Mouse (Mus musculus): ENCODE results near the gene Elp4. TPM values are rescaled to one million over a fixed set of nuclear protein-coding genes. Genes with fewer than 3 reads are reported as not detected.

Elp4 gene
- polyA plus RNA-seq, 1 experiment: 2.3 TPM

DNA sequence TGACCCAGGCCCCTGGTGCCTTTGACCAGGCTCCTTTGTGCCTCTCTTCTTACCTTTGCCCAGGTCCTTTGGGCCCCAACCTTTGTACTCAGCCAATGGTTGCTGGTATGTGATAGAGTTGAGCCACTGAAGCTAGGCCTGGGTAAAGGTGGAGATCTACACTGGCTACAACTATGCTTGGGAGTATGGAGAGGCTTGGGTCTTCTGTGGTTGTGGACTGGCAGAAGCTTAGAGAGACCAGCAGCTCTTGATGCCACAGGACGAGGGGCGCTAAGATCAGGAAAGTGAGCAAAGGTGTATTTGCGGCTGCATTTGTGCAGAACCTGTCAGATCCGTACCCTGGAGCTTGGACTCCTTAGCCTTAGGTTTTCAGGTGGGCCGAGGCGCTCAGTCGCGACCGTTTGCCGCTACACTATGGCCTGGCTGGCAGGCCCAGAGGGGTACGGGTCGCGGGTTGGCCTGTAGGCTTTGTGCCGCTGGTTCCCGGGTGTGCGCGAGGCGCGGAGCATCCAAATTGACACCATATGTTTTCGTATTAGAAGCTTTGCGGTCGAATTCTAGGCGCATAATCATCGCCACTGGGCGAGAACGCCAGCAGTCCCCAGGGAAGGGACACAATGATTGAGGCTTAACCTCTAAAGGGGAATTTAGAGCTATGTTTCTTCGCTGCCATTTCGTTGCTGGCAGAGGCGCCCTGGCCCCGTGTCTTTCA, 223.2 kb downstream of the Elp4 start:
- 11% methylated on average over 30 of the region's 30 CpGs for WGBS
- no peak overlapping the region for H3K4me3 ChIP-seq (replicated peaks; ENCODE audit: extremely low read depth, low read depth, low read length)
- TF ChIP-seq CTCF (IDR thresholded peaks at IDR 0.05; ENCODE audit: insufficient read depth, low read length): no peak
- no peak for TF ChIP-seq POLR2A (IDR thresholded peaks at IDR 0.05; ENCODE audit: borderline replicate concordance, extremely low read depth, low read depth, low read length)
- H3K4me1 ChIP-seq (ENCODE audit: control insufficient read depth, insufficient read depth, low read length): peaks cover 4% of the 10 kb centered on the region; the same call in 1 of the 2 replicates
- DNase-seq: no peak

DNA sequence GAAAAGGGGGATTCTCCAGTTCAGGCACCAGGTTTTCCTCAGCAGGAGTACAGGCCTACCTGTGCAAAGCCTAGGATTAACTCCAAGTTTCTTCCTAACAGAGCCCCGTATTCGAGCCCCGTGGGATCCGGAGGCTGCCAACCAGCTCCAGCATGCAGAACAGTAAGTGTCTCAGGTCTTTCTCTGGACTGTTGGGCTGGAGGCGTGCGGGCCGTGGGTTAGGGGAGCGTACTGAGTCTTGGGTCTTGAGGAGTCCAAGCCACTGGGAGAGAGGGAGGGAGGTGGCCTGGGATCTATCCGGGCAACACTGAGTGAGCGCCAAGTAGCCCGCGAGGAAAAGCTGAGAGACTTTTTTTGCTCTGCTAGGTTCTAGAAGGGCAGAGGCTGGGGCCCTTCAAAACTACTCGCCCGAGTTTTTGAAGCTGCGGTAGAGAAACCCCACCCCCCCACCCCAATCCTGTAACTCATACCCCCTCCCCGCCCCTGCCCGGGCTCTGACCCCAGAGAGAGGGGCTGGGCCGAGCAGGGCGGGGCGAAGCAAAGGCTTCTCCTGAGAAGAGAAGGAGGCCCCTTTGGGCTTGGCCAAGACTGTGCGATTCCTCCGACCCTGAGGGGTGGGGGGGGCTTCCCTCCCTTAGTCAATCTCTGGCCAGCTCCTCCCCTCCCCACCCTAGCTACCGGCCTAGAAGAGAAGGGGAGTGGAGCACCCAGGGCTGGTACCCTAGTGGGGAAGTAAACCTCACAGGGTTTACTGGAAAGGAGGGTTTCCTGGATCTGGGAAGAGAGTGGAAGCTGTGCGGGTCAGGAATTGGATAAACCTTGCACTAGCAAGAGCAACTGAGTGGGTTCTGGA, 224.0 kb downstream of the Elp4 start:
- H3K4me1 ChIP-seq (ENCODE audit: control insufficient read depth, insufficient read depth, low read length): peaks cover 7% of the 10 kb centered on the region; the same call in 1 of the 2 replicates
- 4% methylated on average over 24 of the region's 24 CpGs for WGBS
- TF ChIP-seq POLR2A (IDR thresholded peaks at IDR 0.05; ENCODE audit: borderline replicate concordance, extremely low read depth, low read depth, low read length) (no peak), CTCF (IDR thresholded peaks at IDR 0.05; ENCODE audit: insufficient read depth, low read length) (no peak)

DNA sequence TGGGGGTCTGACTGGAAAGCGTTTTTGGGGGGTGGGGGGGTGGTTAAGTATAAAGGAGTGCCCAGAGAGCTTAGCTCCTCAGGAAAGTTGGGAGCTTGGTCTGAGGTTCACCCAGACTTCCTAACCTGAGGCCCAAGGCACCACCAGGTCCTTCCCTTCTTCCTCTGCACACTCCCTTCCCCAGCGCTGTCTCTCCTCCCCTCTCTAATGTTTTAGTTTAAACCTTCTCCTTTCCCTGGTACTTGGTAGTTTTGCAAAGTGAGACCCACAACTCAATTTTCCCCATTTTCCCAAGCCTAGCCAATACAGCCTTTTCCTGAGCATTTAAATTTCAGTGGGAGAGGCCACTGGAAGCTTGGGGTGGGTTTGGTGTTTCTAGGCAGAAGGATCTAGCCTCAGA, 225.0 kb downstream of the Elp4 start:
- WGBS: 11% methylated on average over 2 of the region's 2 CpGs
- H3K4me1 ChIP-seq (ENCODE audit: control insufficient read depth, insufficient read depth, low read length): peaks cover 9% of the 10 kb centered on the region
- DNase-seq: no peak
- TF ChIP-seq CTCF (IDR thresholded peaks at IDR 0.05; ENCODE audit: insufficient read depth, low read length) (no peak), POLR2A (IDR thresholded peaks at IDR 0.05; ENCODE audit: borderline replicate concordance, extremely low read depth, low read depth, low read length) (no peak)
- H3K4me3 ChIP-seq (replicated peaks; ENCODE audit: extremely low read depth, low read depth, low read length): no peak overlapping the region

More for the DNA sequence above, 224.0 kb downstream of the Elp4 start:
- H3K4me3 ChIP-seq (replicated peaks; ENCODE audit: extremely low read depth, low read depth, low read length): no peak overlapping the region
- DNase-seq: no peak

DNA sequence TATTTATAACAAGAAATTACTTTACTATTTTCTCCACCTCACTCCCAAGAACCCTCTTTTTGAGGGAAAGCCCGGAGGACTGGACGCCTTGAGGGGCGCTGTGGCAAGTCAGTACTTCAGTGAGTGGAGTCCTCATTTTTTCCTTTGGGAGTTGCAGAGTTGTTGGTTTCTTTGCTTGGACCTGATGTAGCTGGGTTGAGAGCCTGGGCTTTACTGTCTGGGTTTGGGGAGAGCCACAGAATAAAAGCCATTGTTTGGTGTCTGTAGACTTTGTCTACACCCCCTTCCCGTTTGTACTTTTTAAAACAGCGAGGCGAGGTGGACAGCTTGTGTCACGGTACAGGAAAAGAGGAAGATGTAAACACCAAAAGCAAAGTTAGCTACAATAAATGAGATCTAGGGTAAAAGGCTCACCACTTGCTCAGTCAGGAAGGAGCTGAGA, 225.5 kb downstream of the Elp4 start:
- no peak for TF ChIP-seq POLR2A (IDR thresholded peaks at IDR 0.05; ENCODE audit: borderline replicate concordance, extremely low read depth, low read depth, low read length)
- no peak for TF ChIP-seq CTCF (IDR thresholded peaks at IDR 0.05; ENCODE audit: insufficient read depth, low read length)
- H3K4me1 ChIP-seq (ENCODE audit: control insufficient read depth, insufficient read depth, low read length): peaks cover 9% of the 10 kb centered on the region
- 9% methylated on average over 7 of the region's 7 CpGs for WGBS
- H3K4me3 ChIP-seq (replicated peaks; ENCODE audit: extremely low read depth, low read depth, low read length): no peak overlapping the region
- no peak for DNase-seq

DNA sequence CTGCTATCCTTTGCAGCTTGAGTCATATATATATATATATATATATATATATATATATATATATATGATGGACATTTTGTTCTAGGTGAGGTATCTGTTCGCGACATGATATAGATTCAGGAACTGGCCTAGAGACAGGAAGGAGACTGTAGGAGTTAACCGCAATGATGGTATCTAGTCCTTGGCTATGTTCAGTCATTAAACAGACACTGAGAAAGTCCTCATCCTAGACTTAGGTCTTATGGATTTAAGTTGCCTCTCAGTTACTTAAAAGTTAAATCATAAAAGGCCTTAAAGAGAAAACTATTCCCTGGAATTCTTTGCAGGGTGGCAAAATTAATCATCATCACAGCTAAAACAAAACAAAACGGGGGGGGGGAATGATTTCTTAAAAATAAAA, 226.1 kb downstream of the Elp4 start:
- TF ChIP-seq POLR2A (IDR thresholded peaks at IDR 0.05; ENCODE audit: borderline replicate concordance, extremely low read depth, low read depth, low read length): no peak
- TF ChIP-seq CTCF (IDR thresholded peaks at IDR 0.05; ENCODE audit: insufficient read depth, low read length): no peak
- DNase-seq: no peak
- no peak overlapping the region for H3K4me3 ChIP-seq (replicated peaks; ENCODE audit: extremely low read depth, low read depth, low read length)
- H3K4me1 ChIP-seq (ENCODE audit: control insufficient read depth, insufficient read depth, low read length): peaks cover 13% of the 10 kb centered on the region
- WGBS: 9% methylated on average over 4 of the region's 4 CpGs

DNA sequence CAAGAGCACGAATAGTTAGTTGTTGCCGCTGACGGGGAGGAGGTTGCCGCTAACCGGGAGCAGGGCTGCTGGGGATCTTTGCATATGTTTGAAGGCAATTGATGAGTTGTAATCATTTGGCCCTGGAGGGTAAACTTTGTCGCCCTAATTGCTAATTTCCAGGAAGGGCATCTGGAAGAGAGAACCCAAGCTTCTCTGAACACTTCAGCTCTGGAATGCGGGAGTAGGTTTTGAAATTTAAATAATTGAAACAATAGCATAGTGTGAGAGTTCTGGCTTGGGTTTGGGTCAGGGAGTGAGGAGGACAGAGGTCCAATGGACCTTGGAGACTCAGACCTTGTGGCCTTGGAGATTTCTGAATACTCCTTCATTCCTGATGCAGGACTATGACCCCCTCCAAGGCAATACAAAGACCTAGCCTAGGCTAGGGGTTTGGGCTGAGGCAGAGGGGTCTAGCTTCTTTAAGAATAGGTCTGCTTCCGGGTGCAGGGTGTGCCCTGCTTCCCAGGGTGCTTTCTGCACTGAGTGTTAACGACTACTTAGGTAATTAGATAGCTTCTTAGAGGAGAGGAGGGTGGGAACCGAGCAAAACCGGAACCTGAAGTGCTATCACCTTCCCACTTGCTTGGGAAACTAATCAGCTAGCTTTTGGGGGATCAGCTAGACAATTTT, 226.8 kb downstream of the Elp4 start:
- Histone ChIP-seq H3K4me3 (replicated peaks; ENCODE audit: extremely low read depth, low read depth, low read length) (no peak overlapping the region), H3K4me1 (ENCODE audit: control insufficient read depth, insufficient read depth, low read length) (peaks cover 13% of the 10 kb centered on the region)
- DNase-seq: no peak
- 7% methylated on average over 11 of the region's 11 CpGs for WGBS
- TF ChIP-seq POLR2A (IDR thresholded peaks at IDR 0.05; ENCODE audit: borderline replicate concordance, extremely low read depth, low read depth, low read length): no peak
- TF ChIP-seq CTCF (IDR thresholded peaks at IDR 0.05; ENCODE audit: insufficient read depth, low read length): no peak

DNA sequence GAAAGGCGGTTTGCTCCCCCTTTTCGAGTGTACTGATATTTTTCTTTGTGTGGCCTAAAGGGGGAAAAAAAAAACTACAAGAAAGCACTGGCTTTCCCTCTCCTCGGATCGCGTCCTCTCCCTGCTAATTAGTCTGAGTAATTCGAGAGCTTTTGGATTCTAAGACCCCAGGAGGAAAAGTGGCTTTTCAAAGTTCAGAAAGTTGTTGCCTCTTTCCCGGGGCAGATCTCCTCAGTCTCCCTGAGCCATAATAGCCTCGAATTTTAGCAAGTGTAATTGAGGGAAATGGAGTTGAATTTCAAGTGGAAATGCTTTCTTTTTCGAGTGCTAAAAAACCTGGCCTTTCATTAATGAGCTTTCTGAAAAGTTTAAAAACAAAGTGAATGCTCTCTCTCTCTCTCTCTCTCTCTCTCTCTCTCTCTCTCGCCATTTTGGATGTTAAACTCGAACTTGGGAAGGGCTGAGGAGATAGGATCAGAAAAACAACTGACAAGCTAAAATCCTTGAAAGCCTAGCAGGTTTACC, 227.4 kb downstream of the Elp4 start:
- TF ChIP-seq POLR2A (IDR thresholded peaks at IDR 0.05; ENCODE audit: borderline replicate concordance, extremely low read depth, low read depth, low read length): no peak
- TF ChIP-seq CTCF (IDR thresholded peaks at IDR 0.05; ENCODE audit: insufficient read depth, low read length): no peak
- H3K4me1 ChIP-seq (ENCODE audit: control insufficient read depth, insufficient read depth, low read length): peaks cover 13% of the 10 kb centered on the region
- no peak for DNase-seq
- H3K4me3 ChIP-seq (replicated peaks; ENCODE audit: extremely low read depth, low read depth, low read length): no peak overlapping the region
- 5% methylated on average over 11 of the region's 11 CpGs for WGBS

DNA sequence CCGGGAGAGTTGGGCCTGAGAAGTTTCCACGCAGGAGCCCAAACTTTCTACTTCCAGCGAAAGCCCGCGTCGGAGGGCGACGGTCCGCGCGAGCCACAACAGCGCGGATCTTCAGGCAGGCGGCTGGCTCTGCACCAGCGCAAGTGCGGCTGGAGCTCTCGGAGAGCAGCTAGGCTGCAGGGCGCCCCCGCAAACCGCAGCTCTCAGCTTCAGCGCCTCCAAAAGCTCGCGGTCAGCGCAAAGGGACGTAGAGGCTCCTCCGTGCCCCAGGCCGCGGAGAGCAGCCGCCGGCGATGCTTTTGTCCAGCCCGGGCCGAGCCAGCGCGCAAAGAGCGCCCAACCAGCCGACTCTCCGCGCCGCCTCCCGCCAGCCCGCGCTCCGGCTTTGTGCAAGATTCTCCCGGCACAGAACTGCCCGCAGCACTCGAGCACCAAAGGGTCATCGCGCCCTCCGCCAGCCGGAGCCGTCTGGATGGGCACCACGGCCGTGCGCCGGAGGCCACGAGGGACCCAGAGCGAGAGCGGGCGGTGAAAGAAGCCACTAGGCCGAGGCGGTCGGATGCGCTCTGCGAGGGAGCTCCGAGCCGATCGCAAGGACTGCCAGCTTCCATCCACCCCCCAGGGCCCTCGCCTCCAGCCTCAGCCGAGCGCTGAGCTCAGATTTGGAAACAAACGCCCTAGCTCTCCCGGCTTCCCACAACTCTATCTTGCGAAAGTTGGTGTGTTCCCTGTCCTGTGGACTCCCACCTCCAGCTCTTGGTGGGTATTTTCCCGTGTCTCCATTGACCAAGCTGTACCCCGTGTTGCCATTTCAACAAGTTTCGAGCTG, 228.1 kb downstream of the Elp4 start:
- TF ChIP-seq POLR2A (IDR thresholded peaks at IDR 0.05; ENCODE audit: borderline replicate concordance, extremely low read depth, low read depth, low read length) (no peak), CTCF (IDR thresholded peaks at IDR 0.05; ENCODE audit: insufficient read depth, low read length) (no peak)
- no peak overlapping the region for H3K4me3 ChIP-seq (replicated peaks; ENCODE audit: extremely low read depth, low read depth, low read length)
- 1% methylated on average over 77 of the region's 77 CpGs for WGBS
- no peak for DNase-seq
- peaks cover 13% of the 10 kb centered on the region for H3K4me1 ChIP-seq (ENCODE audit: control insufficient read depth, insufficient read depth, low read length)

Measured in lung, adult 2 months (tissue).